10 mouse cellular contexts compared by ENCODE assay signal in the genomic region with DNA sequence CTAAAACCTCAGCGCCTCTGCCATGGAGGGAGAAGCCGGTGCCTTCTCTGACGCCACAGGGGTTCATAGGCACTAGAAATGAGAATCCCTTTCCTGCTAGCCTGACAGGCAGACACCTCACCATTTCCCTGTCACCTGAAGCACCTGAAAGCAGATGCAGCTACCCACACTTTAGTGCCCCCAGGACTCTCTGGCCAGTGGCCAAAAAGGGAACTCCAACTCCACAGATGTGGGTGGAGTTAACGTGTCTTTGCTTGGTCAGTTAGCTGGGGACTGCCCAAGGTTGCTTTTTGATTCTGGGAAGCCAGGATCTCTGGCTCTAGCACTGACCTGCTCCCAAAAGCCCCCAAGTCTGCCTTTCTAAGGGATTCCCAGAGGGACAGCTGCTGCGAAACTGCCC. TPM values are rescaled to one million over a fixed set of nuclear protein-coding genes. Genes with fewer than 3 reads are reported as not detected.
DNase-seq lines count a peak whose midpoint lies in the region; ATAC-seq and TF ChIP-seq lines count a peak whose summit lies in the region.
"Had no signal": no experiment of that assay in that cellular context is flagged by ENCODE, and none has a peak within 500 bp of the region (broad histone marks: within the 10 kb centered on the region; RNA-seq: fewer than 3 reads in every experiment).

No protein-coding gene starts in this region.

- TF ChIP-seq POLR2A in heart, adult 2 months (IDR thresholded peaks at IDR 0.05; ENCODE audit: insufficient read depth, low read depth, low read length), result no peak

- intact Hi-C loops in heart, adult 2 months (cut with DNase I), result no loop called here

- H3K4me2 ChIP-seq in forebrain, embryonic 16.5 days (ENCODE audit: low read length), result peak overlapping the region; percentile 56
- peak overlapping the region; percentile 94 for H3K4me2 ChIP-seq in liver, embryonic 13.5 days

- in situ Hi-C loops in ES-E14 (cut with MboI; ENCODE audit: low sequenced_read_pairs in 2 of 2, unreplicated experiment in 2 of 2), result no loop called here

- peaks cover 43% of the 10 kb centered on the region for H3K4me1 ChIP-seq in heart, adult 2 months (ENCODE audit: control insufficient read depth, insufficient read depth, low read length)
- peaks cover 7 to 45% of the 10 kb centered on the region in 2 experiments for H3K4me1 ChIP-seq in ES-E14 (ENCODE audit: control insufficient read depth in 2 of 2, insufficient read depth in 2 of 2, low read length in 2 of 2, poor library complexity in 1 of 2)
- H3K4me1 ChIP-seq in forebrain, embryonic 16.5 days (replicated peaks; ENCODE audit: control insufficient read depth, insufficient read depth, low read length), result peaks cover 46% of the 10 kb centered on the region
- H3K4me1 ChIP-seq in liver, embryonic 13.5 days (replicated peaks), result peaks cover 86% of the 10 kb centered on the region

- H3K27me3 ChIP-seq in heart, adult 2 months (ENCODE audit: control insufficient read depth, insufficient read depth, low read length), result no peaks in the 10 kb centered on the region
- H3K27me3 ChIP-seq in forebrain, embryonic 16.5 days (replicated peaks; ENCODE audit: control insufficient read depth, insufficient read depth, low read length), result no peaks in the 10 kb centered on the region
- no peaks in the 10 kb centered on the region for H3K27me3 ChIP-seq in liver, embryonic 13.5 days

- H3K4me3 ChIP-seq in heart, adult 2 months, result no peak overlapping the region
- no peak overlapping the region for H3K4me3 ChIP-seq in ES-E14 (ENCODE audit: insufficient read depth in 1 of 2, low read depth in 1 of 2, low read length in 2 of 2, poor library complexity in 1 of 2, severe bottlenecking in 1 of 2)
- peak overlapping the region; percentile 85 for H3K4me3 ChIP-seq in forebrain, embryonic 16.5 days (replicated peaks; ENCODE audit: low read length)
- H3K4me3 ChIP-seq in liver, embryonic 13.5 days (replicated peaks), result peak overlapping the region; percentile 87

- peak overlapping the region; percentile 31 for H3K27ac ChIP-seq in heart, adult 2 months
- no peak overlapping the region for H3K27ac ChIP-seq in ES-E14 (ENCODE audit: insufficient read depth, low read depth, low read length, poor library complexity, severe bottlenecking)
- no peak overlapping the region for H3K27ac ChIP-seq in forebrain, embryonic 16.5 days (ENCODE audit: low read length)
- 0 out of 2 replicates have a peak overlapping the region, but pooled peaks have one; percentile 32 for H3K27ac ChIP-seq in liver, embryonic 13.5 days

- no peaks in the 10 kb centered on the region for H3K9me3 ChIP-seq in ES-E14 (ENCODE audit: control insufficient read depth, insufficient read depth, low read depth, low read length)
- no peaks in the 10 kb centered on the region for H3K9me3 ChIP-seq in forebrain, embryonic 16.5 days (ENCODE audit: control insufficient read depth, low read length)
- no peaks in the 10 kb centered on the region for H3K9me3 ChIP-seq in liver, embryonic 13.5 days (replicated peaks)

- peaks cover 2% of the 10 kb centered on the region; the same call in 1 of the 2 replicates for H3K36me3 ChIP-seq in heart, adult 2 months (ENCODE audit: control insufficient read depth, insufficient read depth, low read length)
- peaks cover 7% of the 10 kb centered on the region for H3K36me3 ChIP-seq in ES-E14 (ENCODE audit: control insufficient read depth, insufficient read depth, low read length, poor library complexity, severe bottlenecking)
- H3K36me3 ChIP-seq in forebrain, embryonic 16.5 days (ENCODE audit: control insufficient read depth, insufficient read depth), result no peaks in the 10 kb centered on the region
- peaks cover 45% of the 10 kb centered on the region for H3K36me3 ChIP-seq in liver, embryonic 13.5 days

- TF ChIP-seq EP300 in heart, adult 2 months (IDR thresholded peaks at IDR 0.05; ENCODE audit: insufficient read depth, low read depth, low read length), result no peak

- no peaks in the 10 kb centered on the region; the same call in 1 of the 2 replicates for H3K79me2 ChIP-seq in heart, adult 2 months (replicated peaks; ENCODE audit: control insufficient read depth, insufficient read depth, low read length)

- no peak for ATAC-seq in forebrain, embryonic 16.5 days
- ATAC-seq in liver, embryonic 13.5 days (ENCODE audit: low read depth), result no peak

- 64% methylated on average over 5 of the region's 5 CpGs for WGBS in heart, adult 2 months
- WGBS in forebrain, embryonic 16.5 days, result 54% methylated on average over 5 of the region's 5 CpGs
- WGBS in liver, embryonic 13.5 days (ENCODE audit: insufficient replicate concordance), result 66% methylated on average over 5 of the region's 5 CpGs

- no peak overlapping the region for H3K9ac ChIP-seq in heart, adult 2 months (ENCODE audit: low read depth, low read length)
- H3K9ac ChIP-seq in ES-E14 (ENCODE audit: insufficient read depth, low read depth, low read length, poor library complexity, severe bottlenecking), result peak overlapping the region; percentile 25; the same call in 1 of the 2 replicates
- peak overlapping the region; percentile 67 for H3K9ac ChIP-seq in forebrain, embryonic 16.5 days (replicated peaks; ENCODE audit: low read depth, low read length)
- H3K9ac ChIP-seq in liver, embryonic 13.5 days, result peak overlapping the region; percentile 92

- no peak for DNase-seq in heart, adult 2 months
- DNase-seq in heart, adult 9 months (ENCODE audit: low spot score in 2 of 2), result no peak
- no peak for DNase-seq in ES-E14 (ENCODE audit: low read depth, low spot score)
- DNase-seq in liver, embryonic 13.5 days, result no peak
- DNase-seq in spleen, postnatal 10 days (ENCODE audit: low spot score in 2 of 2), result no peak
- no peak for DNase-seq in natural killer cell, adult 2 months (ENCODE audit: low spot score in 2 of 2)
- DNase-seq in ovary, postnatal 10 days (ENCODE audit: low spot score), result no peak

- TF ChIP-seq CTCF in heart, adult 2 months (IDR thresholded peaks at IDR 0.05), result no peak

TF ChIP-seq in ES-E14, 5 proteins besides CTCF, POLR2A, EP300 and RAD21:
- TF ChIP-seq ZNF384 (IDR thresholded peaks at IDR 0.05; ENCODE audit: low read depth, low read length) (no peak), ZC3H11A (IDR thresholded peaks at IDR 0.05; ENCODE audit: borderline replicate concordance, low read depth, low read length) (no peak), CHD2 (IDR thresholded peaks at IDR 0.05; ENCODE audit: low read depth, low read length) (no peak), HCFC1 (IDR thresholded peaks at IDR 0.05; ENCODE audit: borderline replicate concordance, insufficient read depth, low read length) (no peak), MAFK (IDR thresholded peaks at IDR 0.05; ENCODE audit: insufficient read depth, low read depth, low read length) (no peak)

RNA-seq across cellular contexts. Expression of a gene that starts 2.5 kb away (rescaled TPM):
- total RNA-seq in heart, adult 2 months (2021), result 10 to 100 TPM; 15.2 to 18.3 TPM
- polyA plus RNA-seq in heart, adult 2 months (2012; rRNA removed), result 27.1 and 30.5 TPM in 2 replicates
- 42.5 and 66.6 TPM in 2 replicates for total RNA-seq in ES-E14 (2012; rRNA removed)
- polyA plus RNA-seq in forebrain, embryonic 16.5 days (2015; fragmentation: Nextera tagmentation; extraction: Ambion mirVana), result 181 and 200 TPM in 2 replicates
- polyA plus RNA-seq in liver, embryonic 13.5 days (2015; fragmentation: Nextera tagmentation; extraction: Ambion mirVana), result 62.4 and 67.1 TPM in 2 replicates

RNA-seq across cellular contexts. Expression of a gene that starts 11.1 kb away (rescaled TPM):
- total RNA-seq in heart, adult 2 months (2021), result not detected
- 0.39 TPM in 1 of 2 replicates, not detected in the other for polyA plus RNA-seq in heart, adult 2 months (2012; rRNA removed)
- not detected in 2 replicates for total RNA-seq in ES-E14 (2012; rRNA removed)
- not detected in 2 replicates for polyA plus RNA-seq in forebrain, embryonic 16.5 days (2015; fragmentation: Nextera tagmentation; extraction: Ambion mirVana)
- not detected in 2 replicates for polyA plus RNA-seq in liver, embryonic 13.5 days (2015; fragmentation: Nextera tagmentation; extraction: Ambion mirVana)
- total RNA-seq: hematopoietic stem cell, adult 5-6 weeks; neutrophil, adult 5-6 weeks had no signal

RNA-seq across cellular contexts. Expression of a gene that starts 31.9 kb away (rescaled TPM):
- 10 to 100 TPM; 17.2 to 19.1 TPM for total RNA-seq in heart, adult 2 months (2021)
- polyA plus RNA-seq in heart, adult 2 months (2012; rRNA removed), result 13.7 and 20.0 TPM in 2 replicates
- 20.7 and 25.7 TPM in 2 replicates for total RNA-seq in ES-E14 (2012; rRNA removed)
- polyA plus RNA-seq in forebrain, embryonic 16.5 days (2015; fragmentation: Nextera tagmentation; extraction: Ambion mirVana), result 26.8 and 27.8 TPM in 2 replicates
- 11.2 and 11.8 TPM in 2 replicates for polyA plus RNA-seq in liver, embryonic 13.5 days (2015; fragmentation: Nextera tagmentation; extraction: Ambion mirVana)

RNA-seq across cellular contexts. Expression of a gene that starts 32.0 kb away (rescaled TPM):
- 10 to 100 TPM; 28.8 to 29.1 TPM for total RNA-seq in heart, adult 2 months (2021)
- 38.8 and 50.2 TPM in 2 replicates for polyA plus RNA-seq in heart, adult 2 months (2012; rRNA removed)
- 34.7 and 34.8 TPM in 2 replicates for total RNA-seq in ES-E14 (2012; rRNA removed)
- 48.1 and 53.4 TPM in 2 replicates for polyA plus RNA-seq in forebrain, embryonic 16.5 days (2015; fragmentation: Nextera tagmentation; extraction: Ambion mirVana)
- 37.0 and 38.5 TPM in 2 replicates for polyA plus RNA-seq in liver, embryonic 13.5 days (2015; fragmentation: Nextera tagmentation; extraction: Ambion mirVana)

Comparison
In these comparisons a context has a peak if more than half of its experiments do, and no peak if none do; other contexts are left out.
1. H3K27ac ChIP-seq: peak in heart, adult 2 months (single experiment) and liver, embryonic 13.5 days (single experiment); none in ES-E14 (single experiment) and forebrain, embryonic 16.5 days (single experiment).
2. H3K4me3 ChIP-seq: peak in forebrain, embryonic 16.5 days (single experiment) and liver, embryonic 13.5 days (single experiment); none in heart, adult 2 months (single experiment) and ES-E14 (0 of 2).